Mouse (Mus musculus): Measurements from ENCODE around the gene Gm21972. TPM values are rescaled to one million over a fixed set of nuclear protein-coding genes. Genes with fewer than 3 reads are reported as not detected.

The Gm21972 gene
- polyA plus RNA-seq, 1 experiment from 2014 or later = 0.90 TPM

- H3K9ac ChIP-seq (replicated peaks; ENCODE audit: low read length) = no peak overlapping the region
- H3K4me3 ChIP-seq (ENCODE audit: low read depth, low read length) = no peak overlapping the region
- ATAC-seq (replicated peaks; ENCODE audit: insufficient number of reproducible peaks, low FRiP score, low TSS enrichment, low read depth) (no peak), DNase-seq (ENCODE audit: low spot score) (no peak)
- H3K36me3 ChIP-seq (replicated peaks; ENCODE audit: control insufficient read depth, insufficient read depth, low read depth, low read length) = no peaks in the 10 kb centered on the region; the same call in 1 of the 2 replicates
- WGBS = 85% methylated on average over 2 of the region's 2 CpGs
- no peaks in the 10 kb centered on the region for H3K9me3 ChIP-seq (replicated peaks; ENCODE audit: control insufficient read depth, low read length)
- no peak overlapping the region for H3K27ac ChIP-seq (replicated peaks; ENCODE audit: low read depth, low read length)
- no peaks in the 10 kb centered on the region for H3K27me3 ChIP-seq (ENCODE audit: control insufficient read depth, insufficient read depth, low read length)
- no peaks in the 10 kb centered on the region; the same call in 1 of the 2 replicates for H3K4me1 ChIP-seq (ENCODE audit: control insufficient read depth, insufficient read depth, low read length)
- H3K4me2 ChIP-seq (ENCODE audit: low read depth, low read length) = no peak overlapping the region
Observed at GRCm38 (mm10) chr1:86188271-86188670, 54.8 kb downstream of the Gm21972 start.

DNA sequence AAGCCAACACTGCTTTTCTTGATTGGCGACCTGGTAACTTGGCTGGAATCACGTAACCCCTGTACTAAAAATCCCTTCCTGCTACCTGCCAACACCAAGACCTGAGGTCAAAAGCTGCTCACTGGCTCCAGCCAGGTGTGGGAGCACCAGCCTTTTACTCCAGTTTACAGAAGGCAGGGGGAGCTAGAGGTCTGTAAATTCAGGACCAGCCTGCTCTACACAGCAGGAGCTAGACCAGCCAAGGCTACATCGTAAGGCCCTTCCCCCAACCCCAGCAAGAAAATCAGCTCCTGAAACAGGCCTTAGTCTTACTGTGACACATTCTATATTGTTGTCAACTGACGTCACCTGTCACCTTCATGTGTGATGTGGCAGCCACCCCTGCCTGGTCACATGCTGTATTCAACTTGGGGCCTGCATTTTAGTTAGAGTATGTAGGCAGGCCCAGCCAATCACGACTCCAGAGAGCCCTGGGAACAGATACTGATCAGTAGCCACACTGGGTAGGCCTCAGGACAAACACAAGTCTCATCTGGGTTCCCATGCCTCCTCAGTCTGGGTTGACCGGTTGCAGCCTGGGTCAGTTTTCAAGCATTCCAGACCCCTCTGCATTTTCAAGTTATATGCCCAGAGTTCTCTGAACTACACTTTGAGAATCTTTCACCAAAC lies 55.7 kb downstream of the Gm21972 start:
- no peak for ATAC-seq (replicated peaks; ENCODE audit: insufficient number of reproducible peaks, low FRiP score, low TSS enrichment, low read depth)
- H3K9me3 ChIP-seq (replicated peaks; ENCODE audit: control insufficient read depth, low read length) = no peaks in the 10 kb centered on the region
- WGBS = 78% methylated on average over 6 of the region's 6 CpGs
- no peaks in the 10 kb centered on the region for H3K27me3 ChIP-seq (ENCODE audit: control insufficient read depth, insufficient read depth, low read length)
- no peak overlapping the region for H3K4me2 ChIP-seq (ENCODE audit: low read depth, low read length)
- no peaks in the 10 kb centered on the region; the same call in 1 of the 2 replicates for H3K4me1 ChIP-seq (ENCODE audit: control insufficient read depth, insufficient read depth, low read length)
- no peaks in the 10 kb centered on the region; the same call in 1 of the 2 replicates for H3K36me3 ChIP-seq (replicated peaks; ENCODE audit: control insufficient read depth, insufficient read depth, low read depth, low read length)
- DNase-seq (ENCODE audit: low spot score) = no peak
- no peak overlapping the region for H3K9ac ChIP-seq (replicated peaks; ENCODE audit: low read length)
- no peak overlapping the region for H3K4me3 ChIP-seq (ENCODE audit: low read depth, low read length)
- no peak overlapping the region for H3K27ac ChIP-seq (replicated peaks; ENCODE audit: low read depth, low read length)

DNA sequence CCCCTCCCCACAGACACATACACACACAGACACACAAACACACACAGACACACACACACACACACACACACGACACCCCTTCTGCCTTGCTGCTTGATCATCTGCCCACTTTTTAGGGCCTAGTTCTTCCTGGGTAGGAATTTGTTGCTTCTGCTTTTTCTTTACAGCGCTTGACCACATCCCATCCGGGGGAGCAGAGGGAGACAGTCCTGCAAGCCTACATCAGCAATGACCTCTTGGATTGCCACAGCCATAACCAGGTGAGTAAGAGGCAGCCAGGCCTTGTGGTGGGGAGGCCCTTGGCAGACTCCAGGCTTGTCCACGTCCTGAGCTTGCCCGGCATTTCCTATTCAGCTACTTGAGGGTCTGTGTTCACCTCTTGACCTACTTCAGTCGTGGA lies 57.4 kb downstream of the Gm21972 start:
- no peaks in the 10 kb centered on the region; the same call in 1 of the 2 replicates for H3K36me3 ChIP-seq (replicated peaks; ENCODE audit: control insufficient read depth, insufficient read depth, low read depth, low read length)
- whole genome bisulfite sequencing = 83% methylated on average over 6 of the region's 6 CpGs
- ATAC-seq (replicated peaks; ENCODE audit: insufficient number of reproducible peaks, low FRiP score, low TSS enrichment, low read depth) (no peak), DNase-seq (ENCODE audit: low spot score) (no peak)
- H3K27ac ChIP-seq (replicated peaks; ENCODE audit: low read depth, low read length) = no peak overlapping the region
- no peaks in the 10 kb centered on the region for H3K27me3 ChIP-seq (ENCODE audit: control insufficient read depth, insufficient read depth, low read length)
- no peak overlapping the region for H3K4me2 ChIP-seq (ENCODE audit: low read depth, low read length)
- H3K4me3 ChIP-seq (ENCODE audit: low read depth, low read length) = no peak overlapping the region
- H3K4me1 ChIP-seq (ENCODE audit: control insufficient read depth, insufficient read depth, low read length) = no peaks in the 10 kb centered on the region; the same call in 1 of the 2 replicates
- no peak overlapping the region for H3K9ac ChIP-seq (replicated peaks; ENCODE audit: low read length)
- no peaks in the 10 kb centered on the region for H3K9me3 ChIP-seq (replicated peaks; ENCODE audit: control insufficient read depth, low read length)

GRCm38 (mm10) chr1:86194044-86194443 lies 60.6 kb downstream of the Gm21972 start:
- no peaks in the 10 kb centered on the region; the same call in 1 of the 2 replicates for H3K36me3 ChIP-seq (replicated peaks; ENCODE audit: control insufficient read depth, insufficient read depth, low read depth, low read length)
- WGBS = 79% methylated on average over 7 of the region's 7 CpGs

GRCm38 (mm10) chr1:86198276-86198675 lies 64.8 kb downstream of the Gm21972 start:
- DNase-seq (ENCODE audit: low spot score) = no peak
- H3K27ac ChIP-seq (replicated peaks; ENCODE audit: low read depth, low read length) = no peak overlapping the region
- WGBS = 87% methylated on average over 6 of the region's 6 CpGs
- no peaks in the 10 kb centered on the region for H3K27me3 ChIP-seq (ENCODE audit: control insufficient read depth, insufficient read depth, low read length)
- H3K9ac ChIP-seq (replicated peaks; ENCODE audit: low read length) = no peak overlapping the region
- H3K36me3 ChIP-seq (replicated peaks; ENCODE audit: control insufficient read depth, insufficient read depth, low read depth, low read length) = peaks cover 2% of the 10 kb centered on the region; the same call in 1 of the 2 replicates
- no peaks in the 10 kb centered on the region for H3K9me3 ChIP-seq (replicated peaks; ENCODE audit: control insufficient read depth, low read length)
- no peaks in the 10 kb centered on the region for H3K4me1 ChIP-seq (ENCODE audit: control insufficient read depth, insufficient read depth, low read length)
- no peak overlapping the region for H3K4me3 ChIP-seq (ENCODE audit: low read depth, low read length)
- ATAC-seq (replicated peaks; ENCODE audit: insufficient number of reproducible peaks, low FRiP score, low TSS enrichment, low read depth) = no peak
- H3K4me2 ChIP-seq (ENCODE audit: low read depth, low read length) = no peak overlapping the region

More at GRCm38 (mm10) chr1:86194044-86194443, 60.6 kb downstream of the Gm21972 start:
- H3K27me3 ChIP-seq (ENCODE audit: control insufficient read depth, insufficient read depth, low read length) = no peaks in the 10 kb centered on the region
- H3K4me1 ChIP-seq (ENCODE audit: control insufficient read depth, insufficient read depth, low read length) = no peaks in the 10 kb centered on the region
- ATAC-seq (replicated peaks; ENCODE audit: insufficient number of reproducible peaks, low FRiP score, low TSS enrichment, low read depth) (no peak), DNase-seq (ENCODE audit: low spot score) (no peak)
- no peak overlapping the region for H3K4me2 ChIP-seq (ENCODE audit: low read depth, low read length)
- H3K27ac ChIP-seq (replicated peaks; ENCODE audit: low read depth, low read length) = no peak overlapping the region
- H3K4me3 ChIP-seq (ENCODE audit: low read depth, low read length) = no peak overlapping the region
- H3K9me3 ChIP-seq (replicated peaks; ENCODE audit: control insufficient read depth, low read length) = no peaks in the 10 kb centered on the region
- no peak overlapping the region for H3K9ac ChIP-seq (replicated peaks; ENCODE audit: low read length)

- Histone ChIP-seq H3K4me3 (ENCODE audit: low read depth, low read length) (no peak overlapping the region), H3K27me3 (ENCODE audit: control insufficient read depth, insufficient read depth, low read length) (no peaks in the 10 kb centered on the region), H3K9me3 (replicated peaks; ENCODE audit: control insufficient read depth, low read length) (no peaks in the 10 kb centered on the region), H3K4me1 (ENCODE audit: control insufficient read depth, insufficient read depth, low read length) (no peaks in the 10 kb centered on the region), H3K4me2 (ENCODE audit: low read depth, low read length) (no peak overlapping the region), H3K27ac (replicated peaks; ENCODE audit: low read depth, low read length) (no peak overlapping the region), H3K9ac (replicated peaks; ENCODE audit: low read length) (no peak overlapping the region), H3K36me3 (replicated peaks; ENCODE audit: control insufficient read depth, insufficient read depth, low read depth, low read length) (peaks cover 2% of the 10 kb centered on the region; the same call in 1 of the 2 replicates)
- 90% methylated on average over 5 of the region's 5 CpGs for WGBS
- DNase-seq (ENCODE audit: low spot score) (no peak), ATAC-seq (replicated peaks; ENCODE audit: insufficient number of reproducible peaks, low FRiP score, low TSS enrichment, low read depth) (no peak)
Observed at GRCm38 (mm10) chr1:86199026-86199425, 65.6 kb downstream of the Gm21972 start.

- no peaks in the 10 kb centered on the region for H3K9me3 ChIP-seq (replicated peaks; ENCODE audit: control insufficient read depth, low read length)
- H3K27me3 ChIP-seq (ENCODE audit: control insufficient read depth, insufficient read depth, low read length) = no peaks in the 10 kb centered on the region
- peaks cover 2% of the 10 kb centered on the region; the same call in 1 of the 2 replicates for H3K36me3 ChIP-seq (replicated peaks; ENCODE audit: control insufficient read depth, insufficient read depth, low read depth, low read length)
Observed at GRCm38 (mm10) chr1:86201312-86201711, 67.9 kb downstream of the Gm21972 start.

DNA sequence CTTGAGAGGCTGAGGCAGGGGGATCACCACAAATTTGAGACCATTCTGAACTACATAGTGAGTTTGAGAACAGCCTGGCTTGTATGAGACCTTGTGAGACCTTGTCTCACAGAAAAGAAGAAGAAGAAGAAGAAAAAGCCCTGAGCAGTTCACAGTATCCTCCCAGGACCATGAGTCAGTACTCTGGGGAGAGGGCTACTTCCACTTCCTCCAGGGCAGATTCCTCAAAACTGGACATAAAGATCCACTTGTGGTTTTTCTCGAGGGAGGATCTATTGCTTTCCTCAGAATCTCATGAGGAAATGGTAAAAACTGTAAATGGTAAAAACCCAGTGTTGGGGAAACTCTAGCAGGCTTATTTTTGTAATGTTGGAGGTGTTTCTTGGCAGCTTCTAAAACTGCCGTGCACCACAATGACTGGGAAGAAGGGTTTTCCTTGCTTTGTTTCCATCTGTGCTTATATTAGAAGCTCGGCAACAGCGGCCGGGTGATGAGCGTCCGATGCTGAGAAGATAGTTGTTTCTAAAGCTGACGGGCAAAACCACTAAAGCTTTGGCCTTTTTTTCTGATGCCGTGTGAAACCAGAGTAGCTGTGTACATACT lies 69.3 kb downstream of the Gm21972 start:
- no peaks in the 10 kb centered on the region for H3K27me3 ChIP-seq (ENCODE audit: control insufficient read depth, insufficient read depth, low read length)
- DNase-seq (ENCODE audit: low spot score) (no peak), ATAC-seq (replicated peaks; ENCODE audit: insufficient number of reproducible peaks, low FRiP score, low TSS enrichment, low read depth) (no peak)
- H3K4me3 ChIP-seq (ENCODE audit: low read depth, low read length) = no peak overlapping the region
- H3K27ac ChIP-seq (replicated peaks; ENCODE audit: low read depth, low read length) = no peak overlapping the region
- H3K9me3 ChIP-seq (replicated peaks; ENCODE audit: control insufficient read depth, low read length) = no peaks in the 10 kb centered on the region
- no peak overlapping the region for H3K9ac ChIP-seq (replicated peaks; ENCODE audit: low read length)
- 91% methylated on average over 9 of the region's 9 CpGs for WGBS
- H3K36me3 ChIP-seq (replicated peaks; ENCODE audit: control insufficient read depth, insufficient read depth, low read depth, low read length) = peaks cover 2% of the 10 kb centered on the region; the same call in 1 of the 2 replicates
- no peaks in the 10 kb centered on the region for H3K4me1 ChIP-seq (ENCODE audit: control insufficient read depth, insufficient read depth, low read length)
- H3K4me2 ChIP-seq (ENCODE audit: low read depth, low read length) = no peak overlapping the region

More at GRCm38 (mm10) chr1:86201312-86201711, 67.9 kb downstream of the Gm21972 start:
- Histone ChIP-seq H3K4me3 (ENCODE audit: low read depth, low read length) (no peak overlapping the region), H3K27ac (replicated peaks; ENCODE audit: low read depth, low read length) (no peak overlapping the region), H3K4me2 (ENCODE audit: low read depth, low read length) (no peak overlapping the region), H3K9ac (replicated peaks; ENCODE audit: low read length) (no peak overlapping the region), H3K4me1 (ENCODE audit: control insufficient read depth, insufficient read depth, low read length) (no peaks in the 10 kb centered on the region)
- DNase-seq (ENCODE audit: low spot score) (no peak), ATAC-seq (replicated peaks; ENCODE audit: insufficient number of reproducible peaks, low FRiP score, low TSS enrichment, low read depth) (no peak)

All from embryonic facial prominence, embryonic 11.5 days (tissue).